Mouse (Mus musculus) cerebellum, adult 2 months (tissue): ENCODE measurements at regions not wholly inside any gene's neighbourhood (a gene's known extent, or its start where the extent isn't known, plus 50 kb on each side); places are given as distances from the start of the nearest gene placed in this dataset.
A peak's percentile ranks its signal among the peaks of the same experiment; 100 is the strongest.

ENCODE experiments used
- DNase-seq, 2 experiments: peaks; one replicate each; pipeline ENCODE4 v3.0.0; 2021
- H3K27ac ChIP-seq: fragments of 200-500 bp; 2 replicates; pipeline ENCODE4 v1.5.1; 2012; ENCODE audit warnings: low read length, control low read depth, inconsistent platforms; ENCODE audit not compliant: insufficient read depth
- H3K27me3 ChIP-seq: fragments of 200-500 bp; 2 replicates; pipeline ENCODE4 v1.6.1; 2012; ENCODE audit warnings: inconsistent platforms, mild to moderate bottlenecking, low read length, moderate library complexity; ENCODE audit not compliant: control insufficient read depth, insufficient read depth
- H3K4me1 ChIP-seq: fragments of 200-500 bp; 2 replicates; pipeline ENCODE4 v1.6.1; 2011; ENCODE audit warnings: low read length; ENCODE audit not compliant: control insufficient read depth, insufficient read depth
- H3K4me3 ChIP-seq: fragments of 200-500 bp; replicated peaks from 2 replicates; pipeline ENCODE3; 2011; ENCODE audit warnings: mild to moderate bottlenecking, low read depth, low read length, control low read depth; ENCODE audit not compliant: insufficient read depth
- CTCF ChIP-seq: fragments of 200-500 bp; IDR thresholded peaks from 2 replicates; pipeline ENCODE4 v1.5.1; 2011; ENCODE audit warnings: low read depth, mild to moderate bottlenecking, control low read depth, low read length, moderate library complexity, borderline replicate concordance; ENCODE audit not compliant: insufficient read depth
- POLR2A ChIP-seq: fragments of 200-500 bp; IDR thresholded peaks from 2 replicates; pipeline ENCODE4 v1.6.1; 2011; ENCODE audit warnings: low read length, control low read depth, borderline replicate concordance; ENCODE audit not compliant: insufficient read depth
- WGBS: fragments of 180-500 bp; shearing (Covaris S2); methylation state at CpG from one replicate; pipeline ENCODE4 v1.1.7; 2018; 5-methylcytosine and 5-hydroxymethylcytosine counted together

GRCm38 (mm10) chr14:45837039-45837438, 179.1 kb upstream of the Ddhd1 start:
- DNase-seq: no peak
- H3K27me3 ChIP-seq: no peaks in the 10 kb centered on the region
- TF ChIP-seq CTCF: no peak
- TF ChIP-seq POLR2A: no peak

GRCm38 (mm10) chr14:45843829-45844228, 185.9 kb upstream of the Ddhd1 start:
- TF ChIP-seq POLR2A: no peak
- TF ChIP-seq CTCF: no peak
- H3K4me3 ChIP-seq: no peak overlapping the region
- H3K27ac ChIP-seq: no peak overlapping the region
- no peak for DNase-seq
- no peaks in the 10 kb centered on the region for H3K27me3 ChIP-seq
- 14% methylated on average over 1 of the region's 1 CpGs for WGBS
- no peaks in the 10 kb centered on the region for H3K4me1 ChIP-seq

More at GRCm38 (mm10) chr14:45837039-45837438, 179.1 kb upstream of the Ddhd1 start:
- Histone ChIP-seq H3K4me3 (no peak overlapping the region), H3K27ac (no peak overlapping the region), H3K4me1 (no peaks in the 10 kb centered on the region)
- WGBS: 64% methylated on average over 11 of the region's 11 CpGs

- no peaks in the 10 kb centered on the region for H3K4me1 ChIP-seq
- DNase-seq: no peak
- TF ChIP-seq POLR2A (no peak), CTCF (no peak)
- no peak overlapping the region for H3K4me3 ChIP-seq
- 66% methylated on average over 8 of the region's 8 CpGs for WGBS
- H3K27me3 ChIP-seq: no peaks in the 10 kb centered on the region
- H3K27ac ChIP-seq: no peak overlapping the region
These were observed 192.6 kb upstream of the Ddhd1 start for GRCm38 (mm10) chr14:45850588-45850987.

GRCm38 (mm10) chr14:45878428-45878827, 220.5 kb upstream of the Ddhd1 start:
- Histone ChIP-seq H3K27me3 (no peaks in the 10 kb centered on the region), H3K27ac (no peak overlapping the region), H3K4me1 (no peaks in the 10 kb centered on the region), H3K4me3 (no peak overlapping the region)
- TF ChIP-seq CTCF (peak; percentile 81), POLR2A (no peak)
- peak; percentile 20 to 29 for DNase-seq
- 18% methylated on average over 9 of the region's 9 CpGs for WGBS

- Histone ChIP-seq H3K27ac (no peak overlapping the region), H3K27me3 (no peaks in the 10 kb centered on the region; the same call in 1 of the 2 replicates), H3K4me1 (no peaks in the 10 kb centered on the region), H3K4me3 (no peak overlapping the region)
- 5% methylated on average over 6 of the region's 6 CpGs for WGBS
- TF ChIP-seq CTCF (no peak), POLR2A (no peak)
- no peak for DNase-seq
These were observed 262.8 kb upstream of the Ddhd1 start for GRCm38 (mm10) chr14:45920783-45921182.

- TF ChIP-seq CTCF (no peak), POLR2A (no peak)
- Histone ChIP-seq H3K4me3 (no peak overlapping the region), H3K27me3 (no peaks in the 10 kb centered on the region), H3K27ac (no peak overlapping the region), H3K4me1 (no peaks in the 10 kb centered on the region)
- WGBS: 26% methylated on average over 2 of the region's 2 CpGs
- DNase-seq: no peak
These were observed 285.6 kb upstream of the Ddhd1 start for GRCm38 (mm10) chr14:45943581-45943980.

- H3K27me3 ChIP-seq: no peaks in the 10 kb centered on the region
- H3K4me1 ChIP-seq: no peaks in the 10 kb centered on the region
- no peak overlapping the region for H3K27ac ChIP-seq
- no peak for DNase-seq
- no peak for TF ChIP-seq CTCF
- TF ChIP-seq POLR2A: no peak
- WGBS: 81% methylated on average over 5 of the region's 5 CpGs
- no peak overlapping the region for H3K4me3 ChIP-seq
These were observed 286.2 kb upstream of the Ddhd1 start for GRCm38 (mm10) chr14:45944101-45944500.

GRCm38 (mm10) chr14:45944506-45944905, 286.6 kb upstream of the Ddhd1 start:
- TF ChIP-seq POLR2A (no peak), CTCF (no peak)
- DNase-seq: no peak
- no peaks in the 10 kb centered on the region for H3K4me1 ChIP-seq
- no peak overlapping the region for H3K27ac ChIP-seq
- H3K27me3 ChIP-seq: no peaks in the 10 kb centered on the region
- H3K4me3 ChIP-seq: no peak overlapping the region
- 75% methylated on average over 8 of the region's 8 CpGs for WGBS

- Histone ChIP-seq H3K27ac (no peak overlapping the region), H3K27me3 (no peaks in the 10 kb centered on the region), H3K4me1 (no peaks in the 10 kb centered on the region), H3K4me3 (no peak overlapping the region)
- TF ChIP-seq POLR2A (no peak), CTCF (no peak)
- no peak for DNase-seq
- WGBS: 79% methylated on average over 8 of the region's 8 CpGs
These were observed 298.7 kb upstream of the Ddhd1 start for GRCm38 (mm10) chr14:45956624-45957023.

- H3K4me1 ChIP-seq: no peaks in the 10 kb centered on the region
- H3K4me3 ChIP-seq: no peak overlapping the region
- no peak overlapping the region for H3K27ac ChIP-seq
- WGBS: 81% methylated on average over 4 of the region's 4 CpGs
- no peak for TF ChIP-seq CTCF
- TF ChIP-seq POLR2A: no peak
- no peaks in the 10 kb centered on the region for H3K27me3 ChIP-seq
- DNase-seq: no peak
These were observed 304.5 kb upstream of the Ddhd1 start for GRCm38 (mm10) chr14:45962474-45962873.
